Mouse (Mus musculus): ENCODE measurements at regions not wholly inside any gene's neighbourhood (a gene's known extent, or its start where the extent isn't known, plus 50 kb on each side); places are given as distances from the start of the nearest gene placed in this dataset.

GRCm38 (mm10) chr3:100401080-100401479 lies 88.0 kb downstream of the Tent5c start:
- no peak for DNase-seq

GRCm38 (mm10) chr3:100397491-100397890 lies 91.6 kb downstream of the Tent5c start:
- no peak for DNase-seq

GRCm38 (mm10) chr3:100394911-100395604 lies 94.1 kb downstream of the Tent5c start:
- DNase-seq, result no peak

GRCm38 (mm10) chr3:100393956-100394355 lies 95.2 kb downstream of the Tent5c start:
- no peak for DNase-seq

- DNase-seq, result no peak
Observed at GRCm38 (mm10) chr3:100382181-100382580, 106.9 kb downstream of the Tent5c start.

GRCm38 (mm10) chr3:100381363-100381762 lies 107.8 kb downstream of the Tent5c start:
- no peak for DNase-seq

- no peak for DNase-seq
Observed at GRCm38 (mm10) chr3:100376162-100376561, 113.0 kb downstream of the Tent5c start.

GRCm38 (mm10) chr3:100366884-100367840 lies 122.0 kb downstream of the Tent5c start:
- peak; percentile 29 for DNase-seq

- DNase-seq, result peak; percentile 37
Observed at GRCm38 (mm10) chr3:100366447-100366846, 122.7 kb downstream of the Tent5c start.

GRCm38 (mm10) chr3:100365354-100365945 lies 123.7 kb downstream of the Tent5c start:
- peak; percentile 33 for DNase-seq

GRCm38 (mm10) chr3:100364706-100365105 lies 124.4 kb downstream of the Tent5c start:
- DNase-seq, result no peak

- no peak for DNase-seq
Observed at GRCm38 (mm10) chr3:100362983-100363382, 126.1 kb downstream of the Tent5c start.

- DNase-seq, result no peak
Observed at GRCm38 (mm10) chr3:100360019-100360418, 129.1 kb downstream of the Tent5c start.

- DNase-seq, result peak; percentile 44
Observed at GRCm38 (mm10) chr3:100359036-100359435, 130.1 kb downstream of the Tent5c start.

- no peak for DNase-seq
Observed at GRCm38 (mm10) chr3:100333478-100333877, 155.6 kb downstream of the Tent5c start.

- no peak for DNase-seq
Observed at GRCm38 (mm10) chr3:100318357-100318756, 156.2 kb upstream of the Wdr3 start.

GRCm38 (mm10) chr3:100287818-100288217 lies 125.6 kb upstream of the Wdr3 start:
- no peak for DNase-seq

- DNase-seq, result no peak
Observed at GRCm38 (mm10) chr3:100266976-100267375, 104.8 kb upstream of the Wdr3 start.

- no peak for DNase-seq
Observed at GRCm38 (mm10) chr3:100264991-100265390, 102.8 kb upstream of the Wdr3 start.
